Mouse (Mus musculus) liver, embryonic 14.5 days (tissue): ENCODE data around the gene Dlx2. TPM values are rescaled to one million over a fixed set of nuclear protein-coding genes. Genes with fewer than 3 reads are reported as not detected.
A peak's percentile ranks its signal among the peaks of the same experiment; 100 is the strongest.

ENCODE experiments used
- ATAC-seq: fragments of 200-750 bp; cut with Nextera tagmentation; 2 replicates; pipeline ENCODE4 v1.8.0; 2017; ENCODE audit warnings: moderate number of reproducible peaks, mild to moderate bottlenecking, moderate library complexity; ENCODE audit not compliant: insufficient read depth
- DNase-seq, 3 experiments: peaks; one replicate each; pipeline ENCODE4 v3.0.0-alpha.2; 2012 to 2013; ENCODE audit warnings: low read depth in 3 of 3, low spot score in 3 of 3
- H3K27ac ChIP-seq: fragments of 300-500 bp; sonication (generic); 2 replicates; pipeline ENCODE4 v1.5.1; 2014; ENCODE audit warnings: moderate library complexity, mild to moderate bottlenecking, control low read depth, inconsistent platforms
- H3K27me3 ChIP-seq: fragments of 300-500 bp; sonication (generic); 2 replicates; pipeline ENCODE4 v1.6.1; 2014; ENCODE audit warnings: mild to moderate bottlenecking, low read length, moderate library complexity; ENCODE audit not compliant: control insufficient read depth, insufficient read depth
- H3K36me3 ChIP-seq: fragments of 300-500 bp; sonication (generic); replicated peaks from 2 replicates; pipeline ENCODE4 v1.6.1; 2014; ENCODE audit warnings: low read depth; ENCODE audit not compliant: control insufficient read depth, insufficient read depth
- H3K4me1 ChIP-seq, 2 experiments: fragments of 200-500 bp in 1 of 2; fragments of 300-500 bp in 1 of 2; sonication (generic) in 1 of 2; replicated peaks; 2 replicates each; pipeline ENCODE4 v1.6.1; 2012 to 2014; ENCODE audit warnings: antibody characterized with exemption in 1 of 2, inconsistent platforms in 1 of 2, low read length in 1 of 2; ENCODE audit not compliant: control insufficient read depth in 2 of 2, insufficient read depth in 2 of 2
- H3K4me2 ChIP-seq: fragments of 300-500 bp; sonication (generic); 2 replicates; pipeline ENCODE4 v1.6.1; 2014; ENCODE audit warnings: low read depth, mild to moderate bottlenecking, control low read depth, moderate library complexity
- H3K4me3 ChIP-seq, 2 experiments: fragments of 200-500 bp in 1 of 2; fragments of 300-500 bp in 1 of 2; sonication (generic) in 1 of 2; 2 replicates each; pipeline ENCODE4 v1.5.1; 2012 to 2014; ENCODE audit warnings: low read depth in 2 of 2, low read length in 2 of 2, mild to moderate bottlenecking in 2 of 2, control low read depth in 1 of 2, inconsistent platforms in 1 of 2, moderate library complexity in 1 of 2; ENCODE audit not compliant: insufficient read depth in 1 of 2
- H3K9ac ChIP-seq: fragments of 300-500 bp; sonication (generic); replicated peaks from 2 replicates; pipeline ENCODE4 v1.6.1; 2014; ENCODE audit warnings: mild to moderate bottlenecking, control low read depth, moderate library complexity
- H3K9me3 ChIP-seq: fragments of 300-500 bp; sonication (generic); 2 replicates; pipeline ENCODE4 v1.6.1; 2016; ENCODE audit warnings: low read length, mixed read lengths; ENCODE audit not compliant: control insufficient read depth
- CTCF ChIP-seq: IDR thresholded peaks from 2 replicates; pipeline ENCODE4 v1.5.1; 2016; ENCODE audit warnings: antibody characterized with exemption, low read depth, control low read depth
- EP300 ChIP-seq: IDR thresholded peaks from 2 replicates; pipeline ENCODE4 v1.6.1; 2016; ENCODE audit warnings: antibody characterized with exemption, low read depth
- WGBS: fragments of 180-500 bp; shearing (Covaris S2); extraction: QIAGEN DNeasy Blood & Tissue Kit; methylation state at CpG from one replicate; pipeline ENCODE4 v1.1.7; 2014; ENCODE audit not compliant: insufficient replicate concordance; 5-methylcytosine and 5-hydroxymethylcytosine counted together
- polyA plus RNA-seq, 2 experiments: library from polyadenylated mRNA; depleted of rRNA in 1 of 2; stranded (reverse) in 1 of 2; unstranded in 1 of 2; fragments of >200 nt; fragmentation: Nextera tagmentation in 1 of 2; extraction: Ambion mirVana in 1 of 2; gene quantifications; 2 replicates each; pipeline versions ENCODE4 v1.2.1 to v1.2.3; 2012 to 2014

Dlx2 gene
- polyA plus RNA-seq, 2 experiments = 0.01 TPM; not detected in 1

DNA sequence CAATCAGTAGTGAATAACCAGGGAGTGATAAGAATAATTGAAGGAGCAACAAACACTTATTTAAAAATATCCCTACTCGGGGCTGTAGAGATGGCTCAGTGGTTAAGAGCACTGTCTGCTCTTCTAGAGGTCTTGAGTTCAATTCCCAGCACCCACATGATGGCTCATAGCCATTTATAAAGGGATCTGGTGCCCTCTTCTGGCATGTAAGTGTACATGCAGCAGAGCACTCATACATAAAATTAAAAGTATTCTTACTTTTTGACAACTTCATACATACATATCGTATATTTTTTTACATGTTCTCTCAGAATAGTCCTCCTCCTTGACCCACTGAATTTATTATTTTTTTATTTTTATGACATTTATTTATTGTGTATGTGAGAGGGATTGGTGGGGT, 30.5 kb upstream of the Dlx2 start:
- peaks cover 12% of the 10 kb centered on the region for H3K27me3 ChIP-seq
- 60% methylated on average over 2 of the region's 2 CpGs for WGBS
- peaks cover 0 to 2% of the 10 kb centered on the region in 2 experiments; a peak in 1 of 4 replicates for H3K4me1 ChIP-seq
- DNase-seq = no peak
- no peak for ATAC-seq
- no peak overlapping the region for H3K4me3 ChIP-seq
- no peak overlapping the region for H3K27ac ChIP-seq
- H3K9ac ChIP-seq = no peak overlapping the region
- H3K36me3 ChIP-seq = no peaks in the 10 kb centered on the region
- TF ChIP-seq EP300 (no peak), CTCF (no peak)
- H3K4me2 ChIP-seq = no peak overlapping the region
- H3K9me3 ChIP-seq = no peaks in the 10 kb centered on the region

DNA sequence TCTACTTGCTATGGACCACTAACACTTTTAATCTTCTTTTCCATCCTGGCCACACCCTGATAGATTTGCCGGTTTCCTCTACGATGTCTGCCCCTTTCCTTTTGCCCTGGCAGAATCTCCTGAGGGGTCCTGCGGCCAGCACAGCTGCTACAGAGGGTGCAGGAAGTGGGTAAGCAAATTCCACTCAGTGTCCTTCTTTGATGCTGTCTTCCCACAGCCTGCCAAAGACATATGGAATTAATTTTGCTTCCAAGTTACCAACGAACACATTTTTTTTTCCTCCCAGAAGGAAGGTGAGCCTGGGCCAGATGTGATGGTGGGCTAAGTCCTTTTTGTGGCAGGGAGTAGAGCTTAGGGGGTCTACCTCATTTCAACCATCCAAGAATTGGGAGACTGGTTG, 27.2 kb upstream of the Dlx2 start:
- Histone ChIP-seq H3K27ac (no peak overlapping the region), H3K9ac (no peak overlapping the region), H3K27me3 (no peaks in the 10 kb centered on the region), H3K9me3 (no peaks in the 10 kb centered on the region), H3K4me1 (no peaks in the 10 kb centered on the region), H3K4me3 (no peak overlapping the region), H3K36me3 (no peaks in the 10 kb centered on the region), H3K4me2 (no peak overlapping the region)
- WGBS = 38% methylated on average over 4 of the region's 4 CpGs
- TF ChIP-seq CTCF (no peak), EP300 (no peak)
- DNase-seq (no peak), ATAC-seq (no peak)

DNA sequence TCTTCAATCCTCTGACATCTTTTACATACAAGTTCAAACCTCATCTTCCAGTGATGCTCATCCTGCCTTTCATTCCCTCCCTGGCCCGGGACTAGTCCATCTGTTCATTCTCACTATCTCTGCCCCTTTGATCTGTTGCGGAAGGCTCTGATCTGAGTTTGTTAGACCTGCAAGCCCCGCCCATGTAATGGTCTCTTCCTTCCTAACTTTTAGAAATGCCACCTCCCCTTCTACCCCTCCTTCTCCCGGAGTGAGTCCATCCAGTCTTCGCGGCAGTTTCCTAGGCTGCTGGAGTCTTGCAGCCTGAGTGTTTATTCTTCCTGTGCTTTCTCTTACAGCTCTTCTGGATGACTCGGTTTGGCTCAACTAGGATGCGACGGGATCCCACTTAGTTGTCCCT, 19.9 kb upstream of the Dlx2 start:
- no peaks in the 10 kb centered on the region for H3K36me3 ChIP-seq

DNA sequence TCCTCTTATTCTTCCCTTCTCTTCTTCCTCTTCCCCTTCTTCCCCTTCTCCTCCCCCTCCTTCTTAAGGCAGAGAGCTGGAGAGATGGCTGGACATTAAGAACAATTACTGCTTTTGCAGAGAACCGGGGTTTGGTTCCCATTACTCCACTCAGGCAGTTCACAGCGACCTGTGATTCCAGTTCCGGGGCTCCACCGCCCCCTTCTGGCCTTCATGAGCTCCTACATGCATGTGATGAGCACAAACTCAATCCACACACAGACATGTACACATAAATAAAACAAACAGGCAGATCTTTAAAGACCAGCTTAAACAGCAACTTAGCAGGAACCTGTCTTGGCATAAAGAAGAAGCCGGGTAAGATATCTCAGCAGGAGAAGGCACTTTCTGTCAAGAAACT, 9.5 kb upstream of the Dlx2 start:
- Histone ChIP-seq H3K27me3 (peaks cover 28% of the 10 kb centered on the region), H3K4me3 (no peak overlapping the region), H3K9ac (no peak overlapping the region), H3K27ac (no peak overlapping the region), H3K4me2 (no peak overlapping the region), H3K36me3 (no peaks in the 10 kb centered on the region), H3K4me1 (no peaks in the 10 kb centered on the region), H3K9me3 (no peaks in the 10 kb centered on the region)
- 44% methylated on average over 5 of the region's 5 CpGs for WGBS
- no peak for ATAC-seq
- DNase-seq = no peak
- TF ChIP-seq EP300 = no peak
- TF ChIP-seq CTCF = peak; percentile 50

More for the DNA sequence above, 19.9 kb upstream of the Dlx2 start:
- Histone ChIP-seq H3K27ac (no peak overlapping the region), H3K4me3 (no peak overlapping the region), H3K4me2 (no peak overlapping the region), H3K9me3 (no peaks in the 10 kb centered on the region), H3K9ac (no peak overlapping the region), H3K27me3 (no peaks in the 10 kb centered on the region; the same call in 1 of the 2 replicates), H3K4me1 (no peaks in the 10 kb centered on the region)
- DNase-seq = no peak
- ATAC-seq = no peak
- no peak for TF ChIP-seq EP300
- no peak for TF ChIP-seq CTCF
- 69% methylated on average over 9 of the region's 9 CpGs for WGBS

DNA sequence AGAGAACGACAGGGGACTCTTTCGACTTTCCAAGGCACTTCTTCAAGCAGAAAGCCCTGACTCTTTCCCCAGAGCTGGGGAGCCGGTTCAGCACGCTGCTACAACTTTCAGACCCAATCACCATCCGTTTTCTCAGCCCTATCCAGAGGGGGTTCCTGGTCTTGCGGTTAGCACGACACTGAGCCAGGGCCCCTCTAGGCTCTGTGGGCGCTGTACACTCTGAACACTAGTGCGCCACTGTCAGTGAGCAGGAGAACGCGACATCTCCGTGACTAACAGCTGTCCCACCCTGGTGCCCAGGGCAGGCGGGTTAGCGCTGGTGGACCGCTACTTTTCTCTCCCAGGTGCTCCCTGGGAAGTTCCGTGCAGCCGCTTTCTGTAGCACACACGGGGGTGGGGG, 5.2 kb upstream of the Dlx2 start:
- H3K27me3 ChIP-seq = peaks cover 65% of the 10 kb centered on the region
- no peak for DNase-seq
- no peak overlapping the region for H3K9ac ChIP-seq
- no peaks in the 10 kb centered on the region for H3K36me3 ChIP-seq
- H3K4me2 ChIP-seq = no peak overlapping the region
- H3K4me1 ChIP-seq = no peaks in the 10 kb centered on the region; a peak in 1 of 4 replicates
- no peaks in the 10 kb centered on the region for H3K9me3 ChIP-seq
- H3K4me3 ChIP-seq = no peak overlapping the region
- H3K27ac ChIP-seq = no peak overlapping the region
- ATAC-seq = no peak
- TF ChIP-seq CTCF = no peak
- TF ChIP-seq EP300 = no peak
- WGBS = 1% methylated on average over 18 of the region's 18 CpGs

DNA sequence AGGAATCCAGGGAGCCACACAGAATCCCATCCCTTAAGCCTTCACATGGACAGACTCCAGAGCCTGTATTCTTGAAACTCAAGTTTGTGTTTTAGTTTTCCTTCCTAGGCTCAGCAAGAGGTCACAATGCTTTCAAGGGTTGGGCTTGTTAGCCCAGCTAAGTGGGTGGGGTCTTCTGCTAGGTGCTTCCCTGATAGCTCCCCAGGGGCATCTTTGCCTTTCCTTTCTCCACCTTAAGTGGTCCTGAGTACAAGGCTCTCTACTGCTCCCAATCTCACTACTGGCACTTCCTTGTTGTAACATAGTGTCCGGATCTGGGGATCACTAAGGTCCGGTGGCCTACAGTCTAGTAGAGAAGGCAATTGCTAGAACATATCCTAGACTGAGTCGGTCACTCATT, 3.8 kb upstream of the Dlx2 start:
- no peak for DNase-seq
- Histone ChIP-seq H3K9ac (no peak overlapping the region), H3K4me1 (no peaks in the 10 kb centered on the region; a peak in 1 of 4 replicates), H3K27me3 (peaks cover 79% of the 10 kb centered on the region), H3K4me3 (no peak overlapping the region), H3K27ac (no peak overlapping the region), H3K9me3 (no peaks in the 10 kb centered on the region), H3K4me2 (no peak overlapping the region), H3K36me3 (no peaks in the 10 kb centered on the region)
- no peak for ATAC-seq
- WGBS = 16% methylated on average over 3 of the region's 3 CpGs
- TF ChIP-seq CTCF = no peak
- TF ChIP-seq EP300 = no peak
